Mouse (Mus musculus) Muller cell, postnatal 12 days (primary cell): ENCODE data around the gene Cap2.

Source experiments
- DNase-seq: peaks from one replicate; pipeline ENCODE4 v3.0.0-alpha.2; 2015; ENCODE audit errors: inconsistent ontology term

Gene Cap2

DNA sequence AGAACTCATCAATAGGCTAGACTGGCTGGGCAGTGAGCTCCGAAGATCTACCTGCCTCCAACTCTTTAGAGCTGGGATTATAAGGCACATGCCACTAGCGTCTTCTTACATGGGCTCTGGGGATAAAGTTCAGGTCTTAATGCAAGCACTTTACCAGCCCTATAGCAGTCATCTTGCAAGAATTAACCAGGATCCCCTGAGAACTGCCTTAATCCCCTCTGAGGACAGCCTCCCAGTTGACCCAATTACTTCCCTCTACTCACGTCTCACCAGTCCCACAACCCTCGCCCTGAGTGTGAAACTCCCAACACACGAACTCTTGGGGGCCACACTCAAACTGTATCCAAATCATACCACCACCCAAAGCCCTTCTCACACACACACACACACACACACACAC is 64.3 kb downstream of the Cap2 start:
- no peak for DNase-seq

DNA sequence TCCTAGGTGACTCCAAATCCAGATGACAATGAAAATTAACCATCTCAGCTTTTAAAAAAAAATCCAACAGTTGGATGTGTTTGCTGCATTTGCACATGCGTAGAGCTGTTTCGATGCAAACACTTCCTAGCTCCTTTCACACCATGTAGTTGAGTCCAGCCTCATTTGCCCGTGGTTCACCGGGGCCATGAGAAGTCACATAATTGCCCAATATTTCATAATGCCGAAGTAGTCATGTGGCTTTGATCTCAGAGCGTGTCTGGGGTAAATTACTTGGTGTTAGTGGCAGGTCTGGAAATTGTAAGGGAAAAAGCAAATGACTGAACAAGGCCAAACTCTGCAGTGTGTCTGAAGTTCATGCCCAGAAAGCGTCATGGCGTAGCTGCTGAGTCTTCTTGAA is 67.8 kb downstream of the Cap2 start:
- no peak for DNase-seq

DNA sequence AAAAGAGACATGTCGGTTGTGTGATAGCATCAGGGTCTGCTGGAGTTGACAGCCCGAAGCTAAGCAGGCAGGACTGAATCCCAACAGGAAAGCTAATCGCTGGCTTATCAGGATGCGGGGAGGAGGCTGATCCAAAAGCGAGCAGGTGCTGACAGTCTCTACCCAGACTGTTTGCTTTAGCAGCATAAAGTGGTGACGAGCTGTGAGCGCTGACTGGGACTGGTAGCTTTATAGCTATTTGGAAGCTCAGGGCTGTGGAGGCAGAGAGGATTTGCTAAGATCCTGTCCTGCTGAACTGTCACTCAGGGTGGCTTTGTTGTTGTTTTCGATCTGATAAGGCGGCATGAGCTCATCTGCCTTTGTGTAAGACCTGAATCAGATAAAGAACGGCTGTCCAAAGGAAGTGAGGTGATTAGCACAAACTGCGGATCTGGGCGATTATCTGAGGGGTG is 69.5 kb downstream of the Cap2 start:
- peak; percentile 61 for DNase-seq

DNA sequence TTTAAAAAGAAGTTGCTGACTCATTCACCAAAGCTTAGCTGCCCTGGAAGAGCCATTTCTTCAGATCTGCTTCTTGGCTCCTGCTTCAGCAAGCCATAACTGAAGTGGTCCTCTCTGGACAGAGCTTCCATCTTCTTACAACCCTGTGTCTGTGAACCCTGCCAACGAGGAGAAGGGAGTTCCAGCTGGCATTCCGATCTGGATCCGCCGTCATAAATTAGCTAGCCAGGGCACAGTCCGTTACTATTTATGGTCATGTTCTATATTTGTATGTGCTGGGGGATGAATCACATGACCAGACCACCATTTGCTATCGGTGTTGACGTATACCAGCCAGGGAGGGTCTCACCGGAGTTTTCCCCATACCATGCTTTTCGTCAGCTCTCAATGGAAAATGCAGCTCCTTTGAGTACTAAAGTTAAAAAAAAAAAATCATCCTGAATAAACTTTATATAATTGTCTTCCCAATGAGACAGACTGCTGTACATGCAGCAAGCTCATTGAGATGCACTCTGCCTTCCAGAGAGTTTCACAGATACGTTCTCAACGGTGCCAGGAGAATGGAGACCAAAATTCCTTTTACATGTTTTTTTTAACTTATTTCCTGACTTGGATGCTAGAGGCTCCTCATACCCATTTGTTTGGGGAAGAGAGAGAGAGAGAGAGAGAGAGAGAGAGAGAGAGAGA is 70.5 kb downstream of the Cap2 start:
- peak; percentile 78 for DNase-seq

GRCm38 (mm10) chr13:46572648-46573163 is 71.1 kb downstream of the Cap2 start:
- DNase-seq, result peak; percentile 72

- DNase-seq, result peak; percentile 79
Observed at GRCm38 (mm10) chr13:46574201-46574600, 72.6 kb downstream of the Cap2 start.

DNA sequence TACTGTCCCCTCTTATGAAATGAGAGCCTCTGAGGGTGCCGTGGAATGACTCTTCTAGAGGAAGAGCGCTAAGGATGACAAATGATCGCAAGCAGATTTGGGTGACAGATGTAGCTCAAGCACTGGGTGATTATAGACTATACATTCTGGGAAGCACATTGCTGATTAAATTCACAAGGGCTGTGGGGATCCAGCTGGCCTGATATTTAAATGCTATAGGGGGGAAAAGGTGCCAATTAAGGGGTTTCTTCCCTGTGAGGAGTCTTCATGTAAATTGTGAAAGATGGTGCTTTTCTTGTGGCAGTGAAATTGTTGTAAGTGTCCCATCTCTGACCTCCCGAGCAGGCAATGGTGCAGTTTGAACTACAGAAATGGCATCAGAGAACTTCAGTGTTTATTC is 73.1 kb downstream of the Cap2 start:
- no peak for DNase-seq

DNA sequence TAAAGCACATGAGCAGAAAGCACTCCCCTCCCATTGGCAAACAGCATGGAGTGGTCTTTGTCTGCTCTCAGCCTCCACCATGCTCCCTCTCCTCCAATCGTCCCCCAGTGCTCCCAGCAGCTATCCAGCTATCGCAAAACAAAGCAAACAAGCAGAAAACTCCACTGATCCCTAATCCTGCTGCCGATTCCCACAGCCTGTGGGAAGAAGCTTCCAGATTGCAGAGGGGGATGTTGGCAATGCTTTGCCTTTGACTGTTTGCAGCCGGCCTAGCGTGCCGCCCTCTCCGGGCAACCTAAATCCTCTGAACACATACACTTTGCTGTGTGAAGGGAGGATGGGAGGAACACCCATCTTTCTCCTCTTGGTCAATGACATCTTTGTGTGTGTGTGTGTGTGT is 83.2 kb downstream of the Cap2 start:
- no peak for DNase-seq

DNA sequence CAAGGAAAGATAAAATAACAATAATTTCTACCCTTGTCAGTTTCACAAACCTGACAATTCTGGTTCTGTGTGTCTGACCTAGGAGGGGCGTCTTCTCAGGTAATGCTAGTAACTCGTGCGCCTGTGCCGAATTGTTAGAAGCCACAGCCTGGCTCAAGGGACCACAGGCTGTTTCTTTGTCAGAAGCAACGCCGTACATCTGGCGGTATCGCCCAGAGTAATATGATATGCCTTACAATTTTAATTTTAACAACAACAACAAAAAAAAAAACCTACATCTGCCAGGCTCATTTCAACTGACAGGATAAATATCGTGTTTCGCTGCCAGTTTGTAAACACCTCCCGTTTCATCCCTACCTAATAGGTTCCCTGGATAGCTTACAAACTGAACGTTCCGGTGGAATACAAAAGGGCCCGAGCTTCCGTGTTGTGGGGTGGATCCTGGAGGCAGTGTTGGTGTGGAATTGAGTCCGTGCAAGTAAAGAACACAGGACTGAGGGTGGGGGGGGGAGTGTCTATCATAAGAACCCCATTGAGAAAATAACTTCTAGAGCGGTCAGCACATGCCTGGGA is 86.2 kb downstream of the Cap2 start:
- DNase-seq, result no peak

GRCm38 (mm10) chr13:46588606-46589005 is 87.0 kb downstream of the Cap2 start:
- DNase-seq, result no peak

DNA sequence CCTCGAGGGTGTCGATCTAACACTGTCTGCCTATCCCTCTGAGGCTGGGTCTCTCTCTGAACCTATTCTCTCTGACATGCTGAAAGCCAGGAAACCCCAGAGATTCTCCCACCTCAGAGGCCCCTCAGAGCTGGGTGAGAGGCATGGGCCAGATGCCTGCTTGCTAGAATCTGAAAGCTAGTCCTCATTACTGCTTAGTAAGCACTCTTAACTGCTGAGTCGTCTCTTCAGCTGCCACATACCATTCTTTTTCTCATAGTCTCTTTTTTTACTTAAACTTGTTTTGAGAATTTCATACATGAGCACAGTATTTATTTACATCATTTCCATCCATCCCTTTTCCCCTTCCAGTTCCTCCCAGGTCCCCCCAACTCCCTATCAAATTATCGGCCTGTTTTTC is 89.2 kb downstream of the Cap2 start:
- DNase-seq, result no peak

DNA sequence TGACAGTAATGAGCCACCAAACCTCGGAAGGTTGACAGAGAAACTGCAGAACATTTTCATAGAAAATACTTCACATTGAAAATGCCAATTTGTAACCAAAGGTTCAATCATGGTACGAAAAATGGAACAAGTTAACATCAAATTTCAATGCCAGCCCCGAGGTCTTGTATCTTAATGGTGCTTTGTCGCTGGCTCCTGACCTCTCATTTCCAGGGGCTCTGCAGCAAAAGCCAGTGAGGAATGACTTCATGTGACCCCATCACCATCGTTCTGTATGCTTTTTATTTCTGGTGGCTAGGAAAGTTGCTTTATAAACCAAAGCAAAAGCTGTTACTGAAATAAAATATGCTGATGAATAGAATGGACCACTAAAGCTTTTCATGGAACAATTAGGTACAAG is 99.0 kb downstream of the Cap2 start:
- DNase-seq, result no peak

- DNase-seq, result peak; percentile 73
Observed at GRCm38 (mm10) chr13:46601386-46601785, 99.7 kb downstream of the Cap2 start.

GRCm38 (mm10) chr13:46602674-46603073 is 101.0 kb downstream of the Cap2 start:
- DNase-seq, result no peak

- DNase-seq, result no peak
Observed at GRCm38 (mm10) chr13:46611033-46611432, 109.4 kb downstream of the Cap2 start.

GRCm38 (mm10) chr13:46613694-46614272 is 112.1 kb downstream of the Cap2 start:
- no peak for DNase-seq

GRCm38 (mm10) chr13:46616673-46617362 is 115.2 kb downstream of the Cap2 start:
- DNase-seq, result no peak

GRCm38 (mm10) chr13:46619633-46620032 is 118.0 kb downstream of the Cap2 start:
- DNase-seq, result no peak

DNA sequence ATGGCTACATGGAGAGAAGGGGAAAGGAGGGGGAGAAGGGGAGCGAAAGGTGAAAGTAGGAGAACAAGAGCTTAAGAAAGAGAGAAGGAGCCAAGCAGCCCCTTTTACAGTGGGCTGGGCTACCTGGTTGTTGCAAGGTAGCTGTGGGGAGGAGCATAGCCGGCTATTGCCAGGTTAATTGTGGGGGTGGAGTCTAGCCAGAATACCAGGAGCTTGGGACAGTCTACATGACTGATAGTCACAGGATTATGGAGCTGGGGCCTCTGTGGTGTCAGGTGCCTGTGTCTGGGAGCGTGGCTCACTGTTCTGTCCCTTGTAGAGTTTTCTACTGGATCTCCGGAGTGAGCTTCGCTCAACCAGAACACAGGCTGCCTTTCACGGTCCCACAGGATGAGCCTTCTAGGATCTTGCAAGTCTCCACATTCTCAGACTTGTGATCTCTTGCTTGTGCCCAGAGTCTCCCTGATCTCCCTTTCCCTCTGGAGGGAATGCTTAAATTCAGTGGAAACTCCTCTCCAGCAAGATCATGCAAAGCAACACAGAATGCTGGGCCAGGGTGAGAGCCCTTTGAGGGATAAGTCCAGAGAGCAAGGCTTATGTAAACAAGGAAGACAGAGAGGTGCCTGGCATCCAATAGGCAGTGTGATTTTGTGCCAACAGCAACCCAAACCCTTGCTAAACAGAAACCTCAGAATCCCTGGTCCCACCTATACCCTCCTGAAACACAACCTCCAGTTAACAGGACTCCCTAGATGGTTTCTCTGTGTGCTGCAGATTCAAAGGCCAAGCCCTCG is 119.5 kb downstream of the Cap2 start:
- DNase-seq, result no peak

DNA sequence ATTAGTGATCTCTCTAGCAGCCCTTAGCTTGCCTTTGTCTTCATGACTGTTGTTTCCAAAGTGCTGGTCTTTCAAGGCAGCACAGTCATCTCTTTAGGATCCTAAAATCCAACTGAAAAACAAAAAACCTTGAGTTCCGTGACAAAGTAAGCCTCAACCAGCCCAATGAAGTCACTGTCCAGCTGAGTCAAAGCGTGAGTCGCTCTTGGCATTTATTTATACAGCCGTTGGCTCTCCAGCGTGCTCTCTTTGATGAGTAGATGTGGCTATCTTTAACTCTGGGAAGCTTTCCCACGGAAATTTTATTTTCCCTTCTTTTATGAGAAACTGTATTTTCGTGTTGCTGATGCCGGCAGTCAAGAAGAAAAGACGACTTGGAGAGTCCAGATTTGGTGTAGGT is 125.0 kb downstream of the Cap2 start:
- DNase-seq, result peak; percentile 14

GRCm38 (mm10) chr13:46627841-46628240 is 126.2 kb downstream of the Cap2 start:
- peak; percentile 21 for DNase-seq

DNA sequence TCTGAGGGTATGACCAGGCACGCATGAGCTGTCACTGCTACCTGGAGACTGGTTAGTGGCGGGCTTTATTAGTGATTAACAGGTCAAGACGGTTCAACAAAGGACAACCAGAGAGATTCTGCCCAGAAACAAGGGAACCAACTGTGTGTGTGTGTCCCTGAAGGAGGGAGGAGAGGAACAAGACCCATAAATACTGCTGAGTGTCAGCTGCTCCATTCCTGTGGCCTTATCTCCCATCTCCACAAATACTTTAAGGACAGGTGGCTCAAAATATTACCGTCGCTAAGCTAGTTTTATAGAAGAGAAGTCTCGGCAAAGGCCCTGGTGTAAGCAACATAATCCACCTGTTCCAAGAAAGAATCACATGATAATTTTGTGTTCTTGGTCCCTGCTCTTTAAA is 127.7 kb downstream of the Cap2 start:
- DNase-seq, result no peak
